Mouse (Mus musculus) G1E (cell line): Measurements from ENCODE around the gene Aurkb. TPM values are rescaled to one million over a fixed set of nuclear protein-coding genes. Genes with fewer than 3 reads are reported as not detected.
A peak's percentile ranks its signal among the peaks of the same experiment; 100 is the strongest.

Experiments used
- ATAC-seq: 2 replicates; pipeline ENCODE4 v1.8.0; 2016; ENCODE audit warnings: mild to moderate bottlenecking; ENCODE audit not compliant: insufficient number of reproducible peaks, poor library complexity, low FRiP score, severe bottlenecking; ENCODE audit errors: extremely low read depth
- DNase-seq: peaks from one replicate; pipeline ENCODE4 v3.0.0; 2012; ENCODE audit warnings: low spot score
- H3K27me3 ChIP-seq: 2 replicates; pipeline ENCODE4 v1.6.1; 2012; ENCODE audit warnings: mild to moderate bottlenecking, low read length, inconsistent platforms; ENCODE audit not compliant: insufficient read depth
- H3K36me3 ChIP-seq: replicated peaks from 2 replicates; pipeline ENCODE3; 2012; ENCODE audit warnings: mild to moderate bottlenecking, inconsistent platforms
- H3K4me1 ChIP-seq: 2 replicates; pipeline ENCODE4 v1.6.1; 2012; ENCODE audit warnings: low read depth, low read length, inconsistent platforms, mixed read lengths; ENCODE audit not compliant: insufficient read depth
- H3K4me3 ChIP-seq: 2 replicates; pipeline ENCODE4 v1.5.1; 2012; ENCODE audit warnings: low read depth, mild to moderate bottlenecking, inconsistent platforms, low read length, moderate library complexity, mixed read lengths
- H3K9me3 ChIP-seq: replicated peaks from 2 replicates; pipeline ENCODE4 v1.6.1; 2012; ENCODE audit warnings: inconsistent platforms
- CTCF ChIP-seq: IDR thresholded peaks from 2 replicates; pipeline ENCODE4 v1.5.1; 2012; ENCODE audit warnings: low read depth, low read length, inconsistent platforms, mixed read lengths
- GATA1 ChIP-seq: IDR thresholded peaks from 2 replicates; pipeline ENCODE4 v1.6.1; 2012; ENCODE audit warnings: borderline replicate concordance, low read length, inconsistent platforms, mixed read lengths
- GATA2 ChIP-seq: IDR thresholded peaks from 2 replicates; pipeline ENCODE4 v1.6.1; 2012; ENCODE audit warnings: low read depth, low read length, inconsistent platforms, borderline replicate concordance
- POLR2AphosphoS5 ChIP-seq: IDR thresholded peaks from 2 replicates; pipeline ENCODE4 v1.6.1; 2012; ENCODE audit warnings: low read depth, low read length, inconsistent platforms; ENCODE audit not compliant: insufficient replicate concordance
- TAL1 ChIP-seq: conservative IDR thresholded peaks from 2 replicates; pipeline ENCODE4 v1.6.1; 2012; ENCODE audit warnings: low read depth, low read length, inconsistent platforms, mixed read lengths
- polyA plus RNA-seq: library from polyadenylated mRNA; stranded (reverse); fragments of >175 nt; gene quantifications from 2 replicates; pipeline ENCODE4 v1.2.3, GENCODE M21; 2012
- total RNA-seq, 2 experiments: library from RNA; stranded (forward) in 1 of 2; stranded (reverse) in 1 of 2; fragments of 200-1000 nt in 1 of 2; fragments of >200 nt in 1 of 2; fragmentation: Nextera tagmentation in 1 of 2; gene quantifications; 2 replicates each; pipeline ENCODE4 v1.2.3; 2014 to 2017

The Aurkb gene
- total and polyA plus RNA-seq, 3 experiments: 117 to 296 (median 241) TPM

- H3K4me3 ChIP-seq: peak within 1 kb of the TSS; percentile 95
- peaks cover 6% of the 10 kb centered on the region; the same call in 1 of the 2 replicates for H3K27me3 ChIP-seq
- no peaks in the 10 kb centered on the region for H3K9me3 ChIP-seq
- DNase-seq (peak; percentile 64), ATAC-seq (no peak)
- no peak for TF ChIP-seq TAL1
- TF ChIP-seq CTCF: no peak
- no peak for TF ChIP-seq POLR2AphosphoS5
- peaks cover 39% of the 10 kb centered on the region for H3K36me3 ChIP-seq
- H3K4me1 ChIP-seq: peaks cover 59% of the 10 kb centered on the region
Measured at GRCm38 (mm10) chr11:69088103-69088855, 42.8 kb downstream of the Aurkb start, which contains the start of gene Vamp2. Gene Vamp2 (plus strand): TSS chr11:69088490.

GRCm38 (mm10) chr11:69088856-69089615 lies 43.6 kb downstream of the Aurkb start:
- Histone ChIP-seq H3K4me1 (peaks cover 62% of the 10 kb centered on the region), H3K4me3 (peak overlapping the region; percentile 95), H3K27me3 (0 out of 2 replicates have a peak, but pooled peaks cover 4% of the 10 kb centered on the region), H3K36me3 (peaks cover 39% of the 10 kb centered on the region), H3K9me3 (no peaks in the 10 kb centered on the region)
- no peak for DNase-seq
- no peak for ATAC-seq
- TF ChIP-seq POLR2AphosphoS5: no peak
- no peak for TF ChIP-seq CTCF
- TF ChIP-seq GATA2: no peak
- no peak for TF ChIP-seq TAL1
- no peak for TF ChIP-seq GATA1

- Histone ChIP-seq H3K4me3 (peak overlapping the region; percentile 95), H3K36me3 (peaks cover 39% of the 10 kb centered on the region), H3K4me1 (peaks cover 68% of the 10 kb centered on the region), H3K27me3 (0 out of 2 replicates have a peak, but pooled peaks cover under 1% of the 10 kb centered on the region), H3K9me3 (no peaks in the 10 kb centered on the region)
- no peak for TF ChIP-seq GATA2
- TF ChIP-seq CTCF: no peak
- no peak for TF ChIP-seq TAL1
- TF ChIP-seq POLR2AphosphoS5: no peak
- TF ChIP-seq GATA1: no peak
- no peak for DNase-seq
- ATAC-seq: no peak
Measured at GRCm38 (mm10) chr11:69089616-69090290, 44.3 kb downstream of the Aurkb start.

- TF ChIP-seq TAL1 (no peak), GATA1 (no peak), GATA2 (no peak), POLR2AphosphoS5 (no peak), CTCF (no peak)
- Histone ChIP-seq H3K4me3 (no peak overlapping the region), H3K36me3 (peaks cover 39% of the 10 kb centered on the region), H3K9me3 (no peaks in the 10 kb centered on the region), H3K27me3 (no peaks in the 10 kb centered on the region), H3K4me1 (peaks cover 71% of the 10 kb centered on the region)
- no peak for DNase-seq
- ATAC-seq: no peak
Measured at GRCm38 (mm10) chr11:69090367-69090766, 44.9 kb downstream of the Aurkb start.

GRCm38 (mm10) chr11:69091566-69092385 lies 46.3 kb downstream of the Aurkb start:
- TF ChIP-seq CTCF (no peak), POLR2AphosphoS5 (no peak), GATA2 (no peak), TAL1 (no peak), GATA1 (no peak)
- Histone ChIP-seq H3K27me3 (no peaks in the 10 kb centered on the region), H3K9me3 (no peaks in the 10 kb centered on the region), H3K36me3 (peaks cover 39% of the 10 kb centered on the region), H3K4me3 (no peak overlapping the region), H3K4me1 (peaks cover 79% of the 10 kb centered on the region)
- ATAC-seq (no peak), DNase-seq (no peak)
